18 mouse cellular contexts compared by ENCODE assay signal in genomic region chr13:62865651-62866315, GRCm38 (mm10). TPM values are rescaled to one million over a fixed set of nuclear protein-coding genes. Genes with fewer than 3 reads are reported as not detected.
A peak's percentile ranks its signal among the peaks of the same experiment; 100 is the strongest.
DNase-seq lines count a peak whose midpoint lies in the region; ATAC-seq and TF ChIP-seq lines count a peak whose summit lies in the region.
"Had no signal": no experiment of that assay in that cellular context is flagged by ENCODE, and none has a peak within 500 bp of the region (broad histone marks: within the 10 kb centered on the region; RNA-seq: fewer than 3 reads in every experiment).

No protein-coding gene starts in this region.

- WGBS in heart, embryonic 14.5 days: 69% methylated on average over 11 of the region's 11 CpGs
- WGBS in heart, adult 2 months: 57% methylated on average over 11 of the region's 11 CpGs
- WGBS in midbrain, postnatal 0 days: 66% methylated on average over 11 of the region's 11 CpGs
- WGBS in midbrain, embryonic 13.5 days: 76% methylated on average over 11 of the region's 11 CpGs
- WGBS in stomach, embryonic 16.5 days: 58% methylated on average over 11 of the region's 11 CpGs
- 67% methylated on average over 11 of the region's 11 CpGs for WGBS in forebrain, embryonic 15.5 days

- no peak overlapping the region for H3K4me2 ChIP-seq in heart, embryonic 14.5 days (ENCODE audit: low read length)
- H3K4me2 ChIP-seq in midbrain, postnatal 0 days (ENCODE audit: low read depth, low read length, poor library complexity, severe bottlenecking): no peak overlapping the region
- H3K4me2 ChIP-seq in midbrain, embryonic 13.5 days (replicated peaks): no peak overlapping the region
- no peak overlapping the region for H3K4me2 ChIP-seq in stomach, embryonic 16.5 days (ENCODE audit: low read depth, low read length)
- H3K4me2 ChIP-seq in forebrain, embryonic 15.5 days (replicated peaks): no peak overlapping the region
- H3K4me2 ChIP-seq: liver, embryonic 13.5 days had no signal

- peak overlapping the region; percentile 12 to 20; a peak in 3 of 4 replicates for H3K27ac ChIP-seq in heart, embryonic 14.5 days (replicated peaks in 1 of 2; ENCODE audit: control insufficient read depth in 1 of 2, insufficient read depth in 1 of 2, low read depth in 2 of 2, low read length in 2 of 2)
- H3K27ac ChIP-seq in heart, adult 2 months: no peak overlapping the region
- H3K27ac ChIP-seq in midbrain, postnatal 0 days (ENCODE audit: low read depth, low read length): no peak overlapping the region
- H3K27ac ChIP-seq in midbrain, embryonic 13.5 days: no peak overlapping the region
- H3K27ac ChIP-seq in stomach, embryonic 16.5 days (ENCODE audit: low read length): peak overlapping the region; percentile 62; the same call in 1 of the 2 replicates
- no peak overlapping the region for H3K27ac ChIP-seq in forebrain, embryonic 15.5 days (replicated peaks)
- H3K27ac ChIP-seq: liver, embryonic 13.5 days had no signal

- H3K9me3 ChIP-seq in heart, embryonic 14.5 days (ENCODE audit: control insufficient read depth, low read length): no peaks in the 10 kb centered on the region
- no peaks in the 10 kb centered on the region for H3K9me3 ChIP-seq in midbrain, postnatal 0 days (ENCODE audit: low read length)
- H3K9me3 ChIP-seq in midbrain, embryonic 13.5 days: no peaks in the 10 kb centered on the region
- no peaks in the 10 kb centered on the region for H3K9me3 ChIP-seq in stomach, embryonic 16.5 days (replicated peaks; ENCODE audit: control insufficient read depth, low read length)
- H3K9me3 ChIP-seq in forebrain, embryonic 15.5 days: no peaks in the 10 kb centered on the region
- H3K9me3 ChIP-seq: liver, embryonic 13.5 days had no signal

- ATAC-seq in heart, embryonic 14.5 days (ENCODE audit: insufficient number of reproducible peaks, insufficient read depth, low FRiP score, low read depth): no peak
- no peak for ATAC-seq in midbrain, postnatal 0 days (ENCODE audit: low FRiP score)
- no peak for ATAC-seq in midbrain, embryonic 13.5 days
- no peak for ATAC-seq in stomach, embryonic 16.5 days (ENCODE audit: insufficient read depth, low FRiP score)
- ATAC-seq in forebrain, embryonic 15.5 days (replicated peaks): no peak
- ATAC-seq: activated CD4-positive, CD25-positive, alpha-beta regulatory T cell, adult 4 months had no signal

- H3K27me3 ChIP-seq in heart, embryonic 14.5 days (ENCODE audit: control insufficient read depth, insufficient read depth, low read length): no peaks in the 10 kb centered on the region
- no peaks in the 10 kb centered on the region for H3K27me3 ChIP-seq in heart, adult 2 months (ENCODE audit: control insufficient read depth, insufficient read depth, low read length)
- H3K27me3 ChIP-seq in midbrain, postnatal 0 days (ENCODE audit: insufficient read depth, low read length): no peaks in the 10 kb centered on the region
- no peaks in the 10 kb centered on the region for H3K27me3 ChIP-seq in midbrain, embryonic 13.5 days
- no peaks in the 10 kb centered on the region for H3K27me3 ChIP-seq in stomach, embryonic 16.5 days (ENCODE audit: control insufficient read depth, insufficient read depth, low read length)
- no peaks in the 10 kb centered on the region for H3K27me3 ChIP-seq in forebrain, embryonic 15.5 days
- H3K27me3 ChIP-seq: liver, embryonic 13.5 days had no signal

- no peak for TF ChIP-seq CTCF in heart, adult 2 months (IDR thresholded peaks at IDR 0.05)
- TF ChIP-seq CTCF in midbrain, postnatal 0 days (IDR thresholded peaks at IDR 0.05): no peak

- no peak overlapping the region for H3K4me3 ChIP-seq in heart, embryonic 14.5 days (ENCODE audit: control insufficient read depth in 1 of 2, insufficient read depth in 1 of 2, low read depth in 1 of 2, low read length in 2 of 2)
- no peak overlapping the region for H3K4me3 ChIP-seq in heart, adult 2 months
- H3K4me3 ChIP-seq in midbrain, postnatal 0 days (ENCODE audit: low read depth, low read length): no peak overlapping the region
- H3K4me3 ChIP-seq in midbrain, embryonic 13.5 days (replicated peaks): no peak overlapping the region
- H3K4me3 ChIP-seq in stomach, embryonic 16.5 days (replicated peaks; ENCODE audit: low read length): no peak overlapping the region
- H3K4me3 ChIP-seq in forebrain, embryonic 15.5 days: no peak overlapping the region
- H3K4me3 ChIP-seq: liver, embryonic 13.5 days had no signal

- H3K36me3 ChIP-seq in heart, embryonic 14.5 days (ENCODE audit: control insufficient read depth, insufficient read depth, low read length): no peaks in the 10 kb centered on the region
- no peaks in the 10 kb centered on the region for H3K36me3 ChIP-seq in heart, adult 2 months (ENCODE audit: control insufficient read depth, insufficient read depth, low read length)
- no peaks in the 10 kb centered on the region for H3K36me3 ChIP-seq in midbrain, postnatal 0 days (ENCODE audit: insufficient read depth, low read length)
- H3K36me3 ChIP-seq in midbrain, embryonic 13.5 days: no peaks in the 10 kb centered on the region
- H3K36me3 ChIP-seq in stomach, embryonic 16.5 days (ENCODE audit: control insufficient read depth, insufficient read depth, low read length): no peaks in the 10 kb centered on the region
- no peaks in the 10 kb centered on the region for H3K36me3 ChIP-seq in forebrain, embryonic 15.5 days
- H3K36me3 ChIP-seq: liver, embryonic 13.5 days had no signal

- no peak overlapping the region for H3K9ac ChIP-seq in heart, embryonic 14.5 days (ENCODE audit: low read length)
- no peak overlapping the region for H3K9ac ChIP-seq in heart, adult 2 months (ENCODE audit: low read depth, low read length)
- H3K9ac ChIP-seq in midbrain, postnatal 0 days (replicated peaks; ENCODE audit: low read length, poor library complexity, severe bottlenecking): no peak overlapping the region
- no peak overlapping the region for H3K9ac ChIP-seq in midbrain, embryonic 13.5 days (replicated peaks)
- no peak overlapping the region for H3K9ac ChIP-seq in stomach, embryonic 16.5 days (ENCODE audit: low read length)
- H3K9ac ChIP-seq in forebrain, embryonic 15.5 days (replicated peaks): no peak overlapping the region
- H3K9ac ChIP-seq: liver, embryonic 13.5 days had no signal

- no peaks in the 10 kb centered on the region for H3K4me1 ChIP-seq in heart, embryonic 14.5 days (ENCODE audit: control insufficient read depth in 2 of 2, insufficient read depth in 2 of 2, low read length in 2 of 2)
- H3K4me1 ChIP-seq in heart, adult 2 months (ENCODE audit: control insufficient read depth, insufficient read depth, low read length): no peaks in the 10 kb centered on the region
- H3K4me1 ChIP-seq in midbrain, postnatal 0 days (ENCODE audit: insufficient read depth, low read length): no peaks in the 10 kb centered on the region
- 0 out of 2 replicates have a peak, but pooled peaks cover 3% of the 10 kb centered on the region for H3K4me1 ChIP-seq in midbrain, embryonic 13.5 days (replicated peaks)
- H3K4me1 ChIP-seq in stomach, embryonic 16.5 days (ENCODE audit: control insufficient read depth, insufficient read depth, low read length): no peaks in the 10 kb centered on the region
- 0 out of 2 replicates have a peak, but pooled peaks cover 4% of the 10 kb centered on the region for H3K4me1 ChIP-seq in forebrain, embryonic 15.5 days
- H3K4me1 ChIP-seq: liver, embryonic 13.5 days had no signal

- no peak for DNase-seq in heart, adult 2 months
- peak; percentile 5 for DNase-seq in midbrain, postnatal 0 days (ENCODE audit: low spot score)
- DNase-seq in forelimb bud, embryonic 11.5 days (ENCODE audit: low read depth, low spot score): peak; percentile 71
- no peak for DNase-seq in cerebellum, adult 8-10 months
- DNase-seq: cerebellum, postnatal 14 days; heart, postnatal 4 days; kidney, postnatal 10 days; layer of hippocampus, postnatal 36 days; liver, embryonic 13.5 days; lung, postnatal 36 days had no signal

- no peak for TF ChIP-seq POLR2A in heart, adult 2 months (IDR thresholded peaks at IDR 0.05; ENCODE audit: insufficient read depth, low read depth, low read length)

- no peaks in the 10 kb centered on the region for H3K79me2 ChIP-seq in heart, adult 2 months (replicated peaks; ENCODE audit: control insufficient read depth, insufficient read depth, low read length)

- TF ChIP-seq EP300 in heart, adult 2 months (IDR thresholded peaks at IDR 0.05; ENCODE audit: insufficient read depth, low read depth, low read length): no peak

- intact Hi-C loops in heart, adult 2 months (cut with DNase I): no loop called here

RNA-seq across cellular contexts. Expression of gene Fbp2, which starts 7.6 kb away (rescaled TPM):
- 0.22 and 0.45 TPM in 2 replicates for polyA plus RNA-seq in heart, embryonic 14.5 days (2014; fragmentation: Nextera tagmentation; extraction: Ambion mirVana)
- total RNA-seq in heart, adult 2 months (2021): 10 to 100 TPM; 23.7 to 29.4 TPM
- 15.1 and 29.4 TPM in 2 replicates for polyA plus RNA-seq in heart, adult 2 months (2012; rRNA removed)
- total RNA-seq in midbrain, postnatal 0 days (2014; rRNA removed): 0.16 and 0.24 TPM in 2 replicates
- 1.5 and 1.7 TPM in 2 replicates for polyA plus RNA-seq in midbrain, postnatal 0 days (2015; fragmentation: Nextera tagmentation; extraction: Ambion mirVana)
- 0.44 TPM in 1 of 2 replicates, not detected in the other for polyA plus RNA-seq in midbrain, embryonic 13.5 days (2015; fragmentation: Nextera tagmentation; extraction: Ambion mirVana)
- 112 and 124 TPM in 2 replicates for polyA plus RNA-seq in stomach, embryonic 16.5 days (2015; fragmentation: Nextera tagmentation; extraction: Ambion mirVana)
- 0.18 and 0.37 TPM in 2 replicates for polyA plus RNA-seq in forebrain, embryonic 15.5 days (2015; fragmentation: Nextera tagmentation; extraction: Ambion mirVana)
- total RNA-seq: layer of hippocampus, postnatal 36 days; monocyte, adult 5-6 weeks had no signal
- polyA plus RNA-seq: activated CD4-positive, CD25-positive, alpha-beta regulatory T cell, adult 4 months; C2C12; liver, embryonic 13.5 days had no signal

RNA-seq across cellular contexts. Expression of gene Fbp1, which starts 22.3 kb away (rescaled TPM):
- 0.35 TPM in 1 of 2 replicates, not detected in the other for polyA plus RNA-seq in heart, embryonic 14.5 days (2014; fragmentation: Nextera tagmentation; extraction: Ambion mirVana)
- not detected for total RNA-seq in heart, adult 2 months (2021)
- polyA plus RNA-seq in heart, adult 2 months (2012; rRNA removed): 0.51 and 0.94 TPM in 2 replicates
- not detected in 2 replicates for total RNA-seq in midbrain, postnatal 0 days (2014; rRNA removed)
- polyA plus RNA-seq in midbrain, postnatal 0 days (2015; fragmentation: Nextera tagmentation; extraction: Ambion mirVana): 0.27 and 0.44 TPM in 2 replicates
- polyA plus RNA-seq in midbrain, embryonic 13.5 days (2015; fragmentation: Nextera tagmentation; extraction: Ambion mirVana): not detected in 2 replicates
- polyA plus RNA-seq in stomach, embryonic 16.5 days (2015; fragmentation: Nextera tagmentation; extraction: Ambion mirVana): 4.1 and 4.2 TPM in 2 replicates
- polyA plus RNA-seq in forebrain, embryonic 15.5 days (2015; fragmentation: Nextera tagmentation; extraction: Ambion mirVana): 0.37 TPM in 1 of 2 replicates, not detected in the other
- total RNA-seq: MEL had no signal
- polyA plus RNA-seq: activated CD4-positive, CD25-positive, alpha-beta regulatory T cell, adult 4 months; C2C12 had no signal

Comparison
In these comparisons a context has a peak if more than half of its experiments do, and no peak if none do; other contexts are left out.
1. H3K27ac ChIP-seq: peak in heart, embryonic 14.5 days (2 of 2) and stomach, embryonic 16.5 days (single experiment); none in heart, adult 2 months (single experiment), midbrain, postnatal 0 days (single experiment), midbrain, embryonic 13.5 days (single experiment) and forebrain, embryonic 15.5 days (single experiment).
2. DNase-seq: peak in midbrain, postnatal 0 days (single experiment) and forelimb bud, embryonic 11.5 days (single experiment); none in heart, adult 2 months (0 of 2) and cerebellum, adult 8-10 months (single experiment).